Mouse (Mus musculus) midbrain, embryonic 14.5 days (tissue): ENCODE measurements at regions not wholly inside any gene's neighbourhood (a gene's known extent, or its start where the extent isn't known, plus 50 kb on each side); places are given as distances from the start of the nearest gene placed in this dataset.

ENCODE experiments used
- ATAC-seq: fragments of 200-750 bp; cut with Nextera tagmentation; 2 replicates; pipeline ENCODE4 v1.8.0; 2017; ENCODE audit warnings: moderate number of reproducible peaks, moderate library complexity; ENCODE audit not compliant: low FRiP score, low TSS enrichment
- DNase-seq: peaks from one replicate; pipeline ENCODE4 v3.0.0-alpha.2; 2015
- H3K27ac ChIP-seq: fragments of 300-500 bp; sonication (generic); replicated peaks from 2 replicates; pipeline ENCODE4 v1.5.1; 2014; ENCODE audit warnings: mild to moderate bottlenecking, low read depth, low read length, moderate library complexity
- H3K27me3 ChIP-seq: fragments of 300-500 bp; sonication (generic); 2 replicates; pipeline ENCODE4 v1.6.1; 2014; ENCODE audit warnings: low read length, control low read depth, mixed read lengths; ENCODE audit not compliant: control insufficient read depth, insufficient read depth
- H3K36me3 ChIP-seq: fragments of 300-500 bp; sonication (generic); 2 replicates; pipeline ENCODE4 v1.6.1; 2014; ENCODE audit warnings: low read length, control low read depth; ENCODE audit not compliant: control insufficient read depth, insufficient read depth
- H3K4me1 ChIP-seq: fragments of 300-500 bp; sonication (generic); 2 replicates; pipeline ENCODE4 v1.6.1; 2014; ENCODE audit warnings: mild to moderate bottlenecking, antibody characterized with exemption, low read length, control low read depth; ENCODE audit not compliant: control insufficient read depth, insufficient read depth
- H3K4me2 ChIP-seq: fragments of 300-500 bp; sonication (generic); 2 replicates; pipeline ENCODE4 v1.6.1; 2014; ENCODE audit warnings: mild to moderate bottlenecking, low read length, moderate library complexity
- H3K4me3 ChIP-seq: fragments of 300-500 bp; sonication (generic); replicated peaks from 2 replicates; pipeline ENCODE4 v1.5.1; 2014; ENCODE audit warnings: low read depth, low read length
- H3K9ac ChIP-seq: fragments of 300-500 bp; sonication (generic); replicated peaks from 2 replicates; pipeline ENCODE4 v1.6.1; 2014; ENCODE audit warnings: mild to moderate bottlenecking, low read length, moderate library complexity
- H3K9me3 ChIP-seq: fragments of 300-500 bp; sonication (generic); 2 replicates; pipeline ENCODE4 v1.6.1; 2016; ENCODE audit warnings: low read length, control low read depth, mixed read lengths; ENCODE audit not compliant: control insufficient read depth
- WGBS: fragments of 180-500 bp; shearing (Covaris S2); extraction: QIAGEN DNeasy Blood & Tissue Kit; methylation state at CpG from one replicate; pipeline ENCODE4 v1.1.7; 2014; 5-methylcytosine and 5-hydroxymethylcytosine counted together

- Histone ChIP-seq H3K9me3 (no peaks in the 10 kb centered on the region), H3K36me3 (no peaks in the 10 kb centered on the region), H3K4me3 (no peak overlapping the region), H3K27ac (peak overlapping the region; percentile 32; the same call in 1 of the 2 replicates), H3K9ac (no peak overlapping the region), H3K4me2 (no peak overlapping the region), H3K27me3 (no peaks in the 10 kb centered on the region), H3K4me1 (peaks cover 17% of the 10 kb centered on the region)
- DNase-seq: peak; percentile 61
- 15% methylated on average over 11 of the region's 11 CpGs for WGBS
- no peak for ATAC-seq
Observed at GRCm38 (mm10) chr13:48350955-48351354, 89.9 kb downstream of the Id4 start.

GRCm38 (mm10) chr13:48357118-48357517 is 96.1 kb downstream of the Id4 start:
- no peaks in the 10 kb centered on the region for H3K36me3 ChIP-seq
- H3K27ac ChIP-seq: no peak overlapping the region
- H3K27me3 ChIP-seq: no peaks in the 10 kb centered on the region
- no peaks in the 10 kb centered on the region for H3K9me3 ChIP-seq
- no peak overlapping the region for H3K4me2 ChIP-seq
- WGBS: 91% methylated on average over 1 of the region's 1 CpGs
- no peak overlapping the region for H3K4me3 ChIP-seq
- no peak overlapping the region for H3K9ac ChIP-seq
- ATAC-seq (no peak), DNase-seq (no peak)
- H3K4me1 ChIP-seq: no peaks in the 10 kb centered on the region

GRCm38 (mm10) chr13:48357640-48358039 is 96.6 kb downstream of the Id4 start:
- ATAC-seq: no peak
- no peaks in the 10 kb centered on the region for H3K36me3 ChIP-seq
- H3K4me1 ChIP-seq: no peaks in the 10 kb centered on the region
- H3K27me3 ChIP-seq: no peaks in the 10 kb centered on the region
- no peak overlapping the region for H3K4me2 ChIP-seq
- H3K9me3 ChIP-seq: no peaks in the 10 kb centered on the region
- H3K4me3 ChIP-seq: no peak overlapping the region
- H3K27ac ChIP-seq: no peak overlapping the region
- DNase-seq: no peak
- WGBS: 91% methylated on average over 7 of the region's 7 CpGs
- H3K9ac ChIP-seq: no peak overlapping the region

DNA sequence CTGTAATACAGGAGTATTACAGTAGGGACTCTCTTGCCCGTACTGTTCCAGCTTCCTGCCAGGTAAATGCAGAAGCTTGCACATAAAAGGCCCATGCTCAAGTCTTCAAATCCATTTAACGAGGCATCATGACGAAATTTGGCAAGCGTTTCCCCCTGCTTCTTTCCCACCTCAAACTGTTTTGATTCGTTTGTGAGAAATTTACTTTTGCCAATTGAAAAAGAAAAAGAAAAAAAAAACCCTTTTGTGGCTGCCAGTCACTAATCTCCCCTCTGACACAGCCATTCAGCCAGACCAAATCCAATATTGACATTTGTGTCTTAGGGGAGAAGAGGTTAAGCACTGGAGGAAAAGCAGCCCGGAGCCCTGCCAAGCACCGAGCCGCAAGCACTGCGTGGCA is 110.0 kb downstream of the Id4 start:
- Histone ChIP-seq H3K4me1 (0 out of 2 replicates have a peak, but pooled peaks cover 4% of the 10 kb centered on the region), H3K4me2 (no peak overlapping the region), H3K27me3 (no peaks in the 10 kb centered on the region), H3K27ac (no peak overlapping the region), H3K4me3 (no peak overlapping the region), H3K9me3 (no peaks in the 10 kb centered on the region), H3K9ac (no peak overlapping the region), H3K36me3 (no peaks in the 10 kb centered on the region)
- DNase-seq: peak; percentile 34
- WGBS: 23% methylated on average over 9 of the region's 9 CpGs
- no peak for ATAC-seq

DNA sequence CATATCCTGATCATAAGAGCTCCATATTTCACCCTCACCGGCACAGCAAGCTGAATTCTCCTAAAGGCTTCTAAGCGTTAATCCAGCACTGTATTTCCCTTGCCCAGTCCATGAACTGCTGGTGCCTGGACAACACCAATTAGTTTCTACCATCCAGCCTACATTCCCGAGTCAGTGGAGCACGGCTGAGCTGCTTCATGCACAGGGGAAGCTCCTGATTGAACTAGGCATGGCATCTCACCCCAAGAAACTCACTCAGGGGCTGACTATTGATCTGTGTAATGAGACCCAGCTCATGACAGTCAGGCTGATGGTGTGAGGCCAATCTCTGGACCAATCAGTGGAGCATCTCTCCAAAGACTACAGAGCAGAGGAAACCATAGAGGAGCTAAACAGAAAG is 115.4 kb downstream of the Id4 start:
- no peak for ATAC-seq

DNA sequence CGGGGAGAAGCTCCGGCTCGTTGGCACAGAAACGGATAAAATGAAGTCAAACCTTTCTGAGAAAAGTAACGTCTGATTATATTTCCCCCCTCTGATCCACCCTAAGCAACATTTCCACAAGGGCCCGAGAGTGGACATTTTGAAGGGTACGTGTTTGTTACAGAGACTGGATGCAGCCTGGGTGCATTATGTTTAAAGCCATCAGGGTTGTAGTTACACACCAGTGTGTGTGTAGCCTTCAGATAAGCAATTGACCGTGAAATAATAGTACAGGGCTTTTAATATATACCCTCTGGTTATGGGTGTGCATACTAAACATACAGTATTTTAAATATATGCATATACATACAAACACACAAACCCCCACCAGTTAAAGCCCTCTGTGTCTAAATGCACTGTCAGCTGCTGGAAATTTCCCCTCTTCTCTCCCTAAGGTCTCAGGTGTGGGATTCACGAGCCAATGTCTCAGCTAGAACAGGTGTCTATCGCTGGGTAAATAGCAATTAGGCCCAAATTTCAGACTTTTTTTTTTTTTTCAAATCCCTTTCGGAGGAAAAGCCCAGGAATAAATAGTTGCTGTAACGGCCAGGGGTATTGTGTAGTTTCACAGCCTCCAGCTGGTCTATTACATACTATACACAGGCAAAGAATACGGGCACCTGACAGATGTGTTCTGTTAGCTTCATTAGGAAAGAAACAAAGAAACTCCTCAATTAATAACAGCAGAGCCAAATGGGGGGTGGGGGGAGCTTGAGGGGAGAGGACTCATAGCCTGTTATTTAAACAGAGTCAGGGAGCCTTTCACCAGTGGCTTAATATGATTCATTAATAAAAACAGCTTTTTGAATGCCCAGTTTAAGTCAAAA is 122.8 kb downstream of the Id4 start:
- DNase-seq (peak; percentile 58), ATAC-seq (no peak)
- Histone ChIP-seq H3K4me2 (no peak overlapping the region), H3K4me3 (no peak overlapping the region), H3K9me3 (no peaks in the 10 kb centered on the region), H3K27me3 (no peaks in the 10 kb centered on the region), H3K9ac (peak overlapping the region; percentile 20; the same call in 1 of the 2 replicates), H3K4me1 (peaks cover 19% of the 10 kb centered on the region), H3K36me3 (no peaks in the 10 kb centered on the region), H3K27ac (peak overlapping the region; percentile 43)
- WGBS: 47% methylated on average over 13 of the region's 13 CpGs

More for the DNA sequence above, 115.4 kb downstream of the Id4 start:
- Histone ChIP-seq H3K4me2 (no peak overlapping the region), H3K27ac (no peak overlapping the region), H3K9me3 (no peaks in the 10 kb centered on the region), H3K4me3 (no peak overlapping the region), H3K27me3 (no peaks in the 10 kb centered on the region), H3K36me3 (no peaks in the 10 kb centered on the region), H3K9ac (no peak overlapping the region), H3K4me1 (no peaks in the 10 kb centered on the region)
- no peak for DNase-seq
- WGBS: 50% methylated on average over 4 of the region's 4 CpGs

- Histone ChIP-seq H3K9ac (no peak overlapping the region), H3K4me1 (peaks cover 19% of the 10 kb centered on the region), H3K27me3 (no peaks in the 10 kb centered on the region), H3K4me2 (no peak overlapping the region), H3K36me3 (no peaks in the 10 kb centered on the region), H3K9me3 (no peaks in the 10 kb centered on the region), H3K27ac (peak overlapping the region; percentile 43), H3K4me3 (no peak overlapping the region)
- DNase-seq: peak; percentile 58
- no peak for ATAC-seq
- 52% methylated on average over 11 of the region's 11 CpGs for WGBS
Observed at GRCm38 (mm10) chr13:48384901-48385300, 123.9 kb downstream of the Id4 start.

- Histone ChIP-seq H3K36me3 (no peaks in the 10 kb centered on the region), H3K27ac (no peak overlapping the region), H3K4me1 (peaks cover 6% of the 10 kb centered on the region; the same call in 1 of the 2 replicates), H3K27me3 (no peaks in the 10 kb centered on the region), H3K9ac (no peak overlapping the region), H3K9me3 (no peaks in the 10 kb centered on the region), H3K4me2 (no peak overlapping the region), H3K4me3 (no peak overlapping the region)
- ATAC-seq (no peak), DNase-seq (no peak)
- WGBS: 93% methylated on average over 11 of the region's 11 CpGs
Observed at GRCm38 (mm10) chr13:48391126-48391525, 122.1 kb downstream of the Zfp169 start.

- H3K4me3 ChIP-seq: no peak overlapping the region
- H3K36me3 ChIP-seq: no peaks in the 10 kb centered on the region
- H3K4me2 ChIP-seq: no peak overlapping the region
- no peak overlapping the region for H3K9ac ChIP-seq
- H3K9me3 ChIP-seq: no peaks in the 10 kb centered on the region
- H3K4me1 ChIP-seq: peaks cover 17% of the 10 kb centered on the region; the same call in 1 of the 2 replicates
- 31% methylated on average over 1 of the region's 1 CpGs for WGBS
- ATAC-seq (no peak), DNase-seq (no peak)
- no peak overlapping the region for H3K27ac ChIP-seq
- H3K27me3 ChIP-seq: no peaks in the 10 kb centered on the region
Observed at GRCm38 (mm10) chr13:48397761-48398160, 115.5 kb downstream of the Zfp169 start.
